8 mouse cellular contexts compared by ENCODE assay signal in the genomic region with DNA sequence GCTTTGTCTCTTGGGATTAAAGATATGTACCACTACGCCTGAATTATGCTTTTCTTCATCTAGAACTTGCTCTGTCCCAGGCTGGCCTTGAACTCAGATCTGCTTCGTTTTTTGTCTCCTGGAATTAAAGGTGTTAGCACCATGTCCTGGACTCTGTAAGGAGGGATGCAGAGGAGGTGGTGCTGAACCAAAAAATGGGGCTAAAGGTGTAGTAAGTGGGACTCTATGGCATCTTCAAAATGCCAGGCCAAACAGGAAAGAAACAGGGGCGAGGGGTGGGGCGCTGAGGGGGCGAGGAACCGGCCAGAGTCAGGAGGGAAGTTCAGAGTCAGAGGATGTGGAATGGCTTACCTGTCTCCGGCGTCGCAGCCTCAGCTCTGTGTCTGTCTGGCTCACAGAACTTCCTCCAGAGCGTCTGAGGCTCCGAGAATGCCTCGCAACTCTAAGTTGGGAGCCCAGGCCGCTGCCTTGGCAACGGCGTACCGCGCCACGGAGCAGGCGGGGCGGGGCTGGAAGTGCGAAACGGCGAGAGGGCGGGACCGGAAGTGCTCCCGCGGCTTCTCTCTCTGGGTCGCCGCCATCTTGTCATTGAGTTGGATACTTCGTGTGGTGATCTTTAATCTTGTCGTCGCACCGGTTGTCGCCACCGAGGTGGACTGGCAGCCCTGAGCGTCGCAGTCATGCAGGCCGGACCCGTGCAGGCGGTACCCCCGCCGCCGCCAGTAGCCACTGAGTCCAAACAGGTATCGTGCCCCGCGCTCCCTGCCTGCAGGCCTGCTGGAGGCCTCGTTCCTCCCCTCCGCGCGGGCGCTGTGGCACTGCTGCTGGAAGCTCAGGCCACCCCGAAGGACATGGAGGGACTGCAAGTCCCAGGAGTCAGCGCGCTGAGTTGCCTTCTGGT. TPM values are rescaled to one million over a fixed set of nuclear protein-coding genes. Genes with fewer than 3 reads are reported as not detected.
DNase-seq lines count a peak whose midpoint lies in the region; ATAC-seq lines count a peak whose summit lies in the region.

A gene (minus strand): TSS at position 486 of the 901 bp plus-strand sequence.
A gene (plus strand): TSS at position 543 of the 901 bp plus-strand sequence.

- peak; percentile 97 for DNase-seq in ZHBTc4 (ENCODE audit: low read depth, low spot score)
- peak; percentile 85 to 89 for DNase-seq in gastrocnemius, adult 8-10 months (ENCODE audit: low spot score in 2 of 2)
- peak; percentile 39 for DNase-seq in hindlimb bud, embryonic 11.5 days (ENCODE audit: extremely low spot score, low read depth, low spot score)
- peak; percentile 80 to 91 for DNase-seq in left cerebral cortex, adult 8-10 months (ENCODE audit: low spot score in 2 of 2)
- DNase-seq in right cerebral cortex, postnatal 10 days (ENCODE audit: low spot score in 2 of 2), result peak; percentile 96 to 97
- DNase-seq in urinary bladder, postnatal 25 days (ENCODE audit: low spot score), result peak; percentile 92

- peak within 1 kb of the TSS; percentile 99 for H3K4me3 ChIP-seq in megakaryocyte, embryonic 14.5 days (replicated peaks)

- H3K9me3 ChIP-seq in megakaryocyte, embryonic 14.5 days, result 0 out of 2 replicates have a peak, but pooled peaks cover under 1% of the 10 kb centered on the region

- ATAC-seq in common myeloid progenitor, adult 5-6 weeks (replicated peaks; ENCODE audit: low read depth, poor library complexity, severe bottlenecking), result peak; percentile 98

- peaks cover 59% of the 10 kb centered on the region for H3K4me1 ChIP-seq in megakaryocyte, embryonic 14.5 days

- no peaks in the 10 kb centered on the region for H3K27me3 ChIP-seq in megakaryocyte, embryonic 14.5 days (replicated peaks)

- H3K36me3 ChIP-seq in megakaryocyte, embryonic 14.5 days (replicated peaks; ENCODE audit: low read length), result peaks cover 38% of the 10 kb centered on the region

RNA-seq across cellular contexts. Expression of the first gene that starts in this region (rescaled TPM):
- 2.1 TPM in 2 replicates for total RNA-seq in common myeloid progenitor, adult 5-6 weeks (2017)
- 1 to 10 TPM; 1.7 to 2.5 (median 2.2) TPM for total RNA-seq in gastrocnemius, adult 8-10 months (2022)
- total RNA-seq in left cerebral cortex, adult 8-10 months (2022), result 10 to 100 TPM; 19.3 to 21.1 (median 19.9) TPM
- 0.56 and 2.1 TPM in 2 replicates for polyA plus RNA-seq in megakaryocyte, embryonic 14.5 days (2012; ENCODE audit: insufficient read depth, low replicate concordance)

RNA-seq across cellular contexts. Expression of the second gene that starts in this region (rescaled TPM):
- total RNA-seq in common myeloid progenitor, adult 5-6 weeks (2017), result 47.1 and 54.6 TPM in 2 replicates
- 10 to 100 TPM; 11.3 to 15.6 (median 12.2) TPM for total RNA-seq in gastrocnemius, adult 8-10 months (2022)
- total RNA-seq in left cerebral cortex, adult 8-10 months (2022), result 10 to 100 TPM; 57.1 to 70.2 (median 61.6) TPM
- 43.3 and 56.7 TPM in 2 replicates for polyA plus RNA-seq in megakaryocyte, embryonic 14.5 days (2012; ENCODE audit: insufficient read depth, low replicate concordance)

Comparison
In these comparisons a context has a peak if more than half of its experiments do, and no peak if none do; other contexts are left out.
1. Peak in every context shown above with its lines: DNase-seq, ATAC-seq and H3K4me3 ChIP-seq.
2. DNase-seq: peak in every context shown above with its lines; median percentile 97 in ZHBTc4; 96 in right cerebral cortex, postnatal 10 days; 92 in urinary bladder, postnatal 25 days; 87 in gastrocnemius, adult 8-10 months; 86 in left cerebral cortex, adult 8-10 months; 39 in hindlimb bud, embryonic 11.5 days.